Mouse (Mus musculus): ENCODE results near the gene Cd48.
"Not testable (repeated sequence)": the region's sequence is repeated elsewhere in the genome, so short reads cannot be mapped to it uniquely, and the experiment has no call there.

Gene Cd48

GRCm38 (mm10) chr1:171698983-171699382, 17.2 kb downstream of the Cd48 start:
- DNase-seq, result peak; percentile 26

- not testable (repeated sequence) for DNase-seq
Observed at GRCm38 (mm10) chr1:171713736-171714135, 31.9 kb downstream of the Cd48 start.

GRCm38 (mm10) chr1:171715434-171715833, 33.6 kb downstream of the Cd48 start:
- DNase-seq, result no peak

- DNase-seq, result no peak
Observed at GRCm38 (mm10) chr1:171716232-171716631, 34.4 kb downstream of the Cd48 start.

- DNase-seq, result no peak
Observed at GRCm38 (mm10) chr1:171731195-171731594, 49.4 kb downstream of the Cd48 start.

- DNase-seq, result no peak
Observed at GRCm38 (mm10) chr1:171734898-171735297, 53.1 kb downstream of the Cd48 start.

GRCm38 (mm10) chr1:171748127-171748969, 66.5 kb downstream of the Cd48 start:
- DNase-seq, result no peak

Data from layer of hippocampus, adult 9-11 months (tissue).